Mouse (Mus musculus): ENCODE measurements around the gene Traf3ip3. TPM values are rescaled to one million over a fixed set of nuclear protein-coding genes. Genes with fewer than 3 reads are reported as not detected.

Traf3ip3 gene
- 1.0 and 2.1 TPM in 2 replicates for polyA plus RNA-seq (2012)

GRCm38 (mm10) chr1:193201383-193201778, at the start of gene Traf3ip3:
TSS of gene Traf3ip3 (minus strand) at chr1:193201703.
- TF ChIP-seq GATA1 (IDR thresholded peaks at IDR 0.05; ENCODE audit: low read length): no peak

- no peak for TF ChIP-seq GATA1 (IDR thresholded peaks at IDR 0.05; ENCODE audit: low read length)
Observed at GRCm38 (mm10) chr1:193250026-193250425, 48.5 kb upstream of the Traf3ip3 start.

DNA sequence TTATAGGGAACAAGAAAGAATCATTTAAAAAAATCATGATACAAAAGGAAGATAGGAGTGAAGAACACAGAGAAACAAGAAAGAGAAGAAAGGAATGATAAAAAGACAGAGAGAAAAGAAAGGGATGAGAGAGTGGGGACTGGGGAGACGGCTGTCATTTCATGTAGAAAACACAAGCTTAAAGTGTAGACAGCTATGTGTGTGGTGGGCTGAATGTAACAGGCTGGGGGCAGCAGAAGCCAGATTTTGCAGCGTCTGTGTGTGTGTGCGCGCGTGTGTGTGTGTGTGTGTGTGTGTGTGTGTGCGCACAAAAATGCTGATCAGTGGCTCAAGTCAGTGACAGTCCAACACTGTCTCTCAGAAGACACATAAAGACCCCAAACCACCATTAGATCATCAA, 42.7 kb upstream of the Traf3ip3 start:
- no peak for TF ChIP-seq GATA1 (IDR thresholded peaks at IDR 0.05; ENCODE audit: low read length)

DNA sequence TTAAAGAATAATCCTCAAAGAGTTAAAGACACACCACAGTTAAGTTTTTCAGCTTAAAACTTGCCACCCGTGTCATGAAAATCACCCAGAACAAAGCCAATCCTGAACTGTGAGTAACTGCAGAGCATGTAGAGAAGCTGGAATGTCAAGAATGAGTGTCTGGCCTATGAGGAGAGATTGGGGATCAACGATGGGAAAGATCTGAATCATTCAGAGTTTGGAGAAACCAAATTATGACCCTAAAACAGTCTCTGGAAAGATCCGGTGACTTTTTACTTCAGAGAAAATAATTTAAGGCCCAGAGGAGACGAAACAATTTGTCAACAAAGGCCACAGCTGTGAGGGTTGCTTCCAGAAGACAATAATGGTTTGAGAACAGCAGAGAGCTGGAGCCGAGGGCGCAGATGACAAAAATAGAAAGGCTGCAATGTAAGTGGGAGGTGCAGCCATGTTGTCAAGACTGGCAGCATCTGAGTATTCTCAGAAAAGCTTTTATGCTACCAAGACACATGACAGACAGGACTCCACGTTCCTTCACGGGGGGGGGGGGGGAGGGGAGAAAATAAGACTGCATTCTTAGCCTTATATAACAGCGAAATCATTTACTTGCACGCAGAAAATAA, 42.2 kb upstream of the Traf3ip3 start:
- no peak for TF ChIP-seq GATA1 (IDR thresholded peaks at IDR 0.05; ENCODE audit: low read length)

DNA sequence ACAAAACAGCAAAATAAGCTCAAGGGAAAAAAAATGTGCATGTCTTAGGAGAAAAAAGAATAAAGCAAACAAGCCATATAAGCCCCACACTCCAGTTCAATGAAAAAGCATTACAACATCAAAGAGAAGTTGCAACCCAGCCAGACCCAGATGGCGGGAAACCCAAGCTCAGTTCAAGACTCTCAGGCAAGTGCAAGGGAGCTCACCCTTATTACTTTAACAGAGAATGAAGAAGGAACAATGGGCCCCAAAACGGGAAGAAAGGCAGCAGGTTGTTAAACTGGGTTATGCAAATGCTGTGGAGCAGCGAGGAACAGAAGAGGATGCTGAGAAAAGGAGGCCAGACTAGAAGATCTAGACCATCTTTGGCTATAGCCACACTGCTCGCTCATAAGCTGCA, 41.4 kb upstream of the Traf3ip3 start:
- TF ChIP-seq GATA1 (IDR thresholded peaks at IDR 0.05; ENCODE audit: low read length): no peak

DNA sequence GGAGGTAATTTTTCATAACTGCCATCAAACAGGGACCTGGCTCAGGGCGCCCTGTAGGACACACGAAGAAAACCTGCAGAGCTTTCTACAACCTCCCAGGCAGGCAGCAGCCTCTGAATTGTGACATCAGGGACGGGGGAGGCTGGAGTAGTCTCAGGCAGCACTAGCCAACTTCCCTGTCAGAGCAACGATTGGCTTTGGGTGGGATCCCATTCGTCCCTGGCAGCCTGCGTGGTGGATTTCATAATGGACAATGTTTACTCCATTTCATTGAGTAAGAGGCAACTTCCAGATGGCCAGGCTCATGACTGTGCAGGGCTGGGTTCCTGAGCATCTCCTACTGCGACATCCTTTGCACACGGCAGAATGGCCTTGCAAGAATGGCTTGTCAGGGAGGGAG, 40.7 kb upstream of the Traf3ip3 start:
- TF ChIP-seq GATA1 (IDR thresholded peaks at IDR 0.05; ENCODE audit: low read length): no peak

DNA sequence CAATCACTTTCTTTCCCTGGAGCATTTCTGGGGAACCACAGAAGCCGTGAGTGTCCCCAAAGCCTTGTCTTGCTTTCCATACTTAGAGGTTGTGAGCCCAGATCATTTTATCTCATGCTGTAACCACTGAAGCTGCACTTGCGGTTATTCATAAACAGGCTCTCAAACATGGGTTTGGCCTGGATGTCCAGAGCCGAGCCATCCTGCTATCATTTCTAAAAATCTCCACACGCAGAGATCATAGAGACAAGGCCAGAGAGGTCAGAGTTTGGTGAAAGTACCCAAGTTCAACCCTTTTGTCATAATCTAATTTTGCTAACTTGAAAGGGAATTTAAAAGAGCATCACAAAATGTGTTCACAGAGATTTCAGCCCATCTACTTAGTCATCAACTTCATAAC, 39.9 kb upstream of the Traf3ip3 start:
- no peak for TF ChIP-seq GATA1 (IDR thresholded peaks at IDR 0.05; ENCODE audit: low read length)

- TF ChIP-seq GATA1 (IDR thresholded peaks at IDR 0.05; ENCODE audit: low read length): no peak
Observed at GRCm38 (mm10) chr1:193238426-193238825, 36.9 kb upstream of the Traf3ip3 start.

DNA sequence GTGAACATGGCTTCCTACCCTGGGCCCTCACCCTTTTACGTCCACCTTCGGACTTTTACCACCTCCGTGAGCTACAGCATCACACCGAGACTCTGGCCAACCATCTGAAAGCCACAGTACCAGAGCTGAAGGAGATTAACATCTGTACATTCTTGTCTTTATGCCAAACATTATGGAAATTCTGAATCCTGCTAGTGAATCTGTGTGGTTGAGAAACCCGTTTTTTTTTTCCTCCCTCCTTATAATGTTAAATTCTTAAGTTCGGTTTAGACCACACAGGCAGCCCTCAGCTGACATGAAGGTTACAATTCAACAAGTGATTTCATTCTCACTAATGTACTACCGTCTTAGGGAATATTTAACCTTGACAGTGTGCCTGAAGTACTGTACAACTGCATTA, 33.4 kb upstream of the Traf3ip3 start:
- TF ChIP-seq GATA1 (IDR thresholded peaks at IDR 0.05; ENCODE audit: low read length): no peak

DNA sequence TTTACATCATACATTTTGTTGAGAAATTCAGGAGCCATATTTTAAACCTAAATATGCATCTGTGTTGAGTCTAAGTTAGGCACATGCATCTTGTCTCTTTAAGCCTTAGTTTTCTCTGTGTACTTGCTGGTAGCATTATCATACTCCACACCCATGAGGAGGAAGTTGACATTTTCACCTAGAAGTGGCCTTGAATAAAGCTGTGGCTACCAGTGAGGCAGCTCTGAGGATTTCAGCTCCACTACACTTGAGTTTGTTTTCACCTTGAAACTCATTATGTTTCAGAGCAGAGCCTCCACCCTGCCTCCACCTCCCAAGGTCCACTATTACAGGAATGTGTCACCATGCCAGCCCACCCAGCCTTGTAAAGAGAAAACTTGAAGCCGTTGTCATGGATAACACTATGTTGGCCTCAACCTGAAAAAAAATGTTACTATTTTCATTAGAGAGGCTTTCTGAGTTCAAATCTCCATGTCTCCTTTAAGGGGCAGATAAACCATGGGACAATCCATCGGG, 32.7 kb upstream of the Traf3ip3 start:
- TF ChIP-seq GATA1 (IDR thresholded peaks at IDR 0.05; ENCODE audit: low read length): no peak

GRCm38 (mm10) chr1:193232732-193233131, 31.2 kb upstream of the Traf3ip3 start:
- TF ChIP-seq GATA1 (IDR thresholded peaks at IDR 0.05; ENCODE audit: low read length): no peak

GRCm38 (mm10) chr1:193230935-193231334, 29.4 kb upstream of the Traf3ip3 start:
- TF ChIP-seq GATA1 (IDR thresholded peaks at IDR 0.05; ENCODE audit: low read length): no peak

DNA sequence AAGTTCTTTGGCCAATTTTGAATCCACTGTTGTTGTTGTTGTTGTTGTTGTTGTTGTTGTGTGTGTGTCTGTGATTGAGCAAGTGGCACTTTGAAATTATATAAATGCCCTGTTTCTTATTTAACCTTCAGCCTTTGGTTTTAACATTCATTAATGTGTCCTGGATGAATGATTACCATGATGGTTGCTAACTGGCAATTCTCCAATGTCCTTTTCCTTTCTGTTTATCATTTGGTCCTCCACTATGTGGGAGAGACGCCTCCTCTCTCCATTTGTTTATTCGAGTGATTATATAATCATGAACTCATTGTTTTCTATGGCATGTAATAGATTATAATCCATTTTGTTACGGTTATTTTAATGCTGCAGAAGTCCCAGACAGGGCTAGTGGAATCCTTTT, 29.0 kb upstream of the Traf3ip3 start:
- TF ChIP-seq GATA1 (IDR thresholded peaks at IDR 0.05; ENCODE audit: low read length): no peak

- TF ChIP-seq GATA1 (IDR thresholded peaks at IDR 0.05; ENCODE audit: low read length): no peak
Observed at GRCm38 (mm10) chr1:193229570-193229969, 28.1 kb upstream of the Traf3ip3 start.

GRCm38 (mm10) chr1:193227537-193227936, 26.0 kb upstream of the Traf3ip3 start:
- TF ChIP-seq GATA1 (IDR thresholded peaks at IDR 0.05; ENCODE audit: low read length): no peak

DNA sequence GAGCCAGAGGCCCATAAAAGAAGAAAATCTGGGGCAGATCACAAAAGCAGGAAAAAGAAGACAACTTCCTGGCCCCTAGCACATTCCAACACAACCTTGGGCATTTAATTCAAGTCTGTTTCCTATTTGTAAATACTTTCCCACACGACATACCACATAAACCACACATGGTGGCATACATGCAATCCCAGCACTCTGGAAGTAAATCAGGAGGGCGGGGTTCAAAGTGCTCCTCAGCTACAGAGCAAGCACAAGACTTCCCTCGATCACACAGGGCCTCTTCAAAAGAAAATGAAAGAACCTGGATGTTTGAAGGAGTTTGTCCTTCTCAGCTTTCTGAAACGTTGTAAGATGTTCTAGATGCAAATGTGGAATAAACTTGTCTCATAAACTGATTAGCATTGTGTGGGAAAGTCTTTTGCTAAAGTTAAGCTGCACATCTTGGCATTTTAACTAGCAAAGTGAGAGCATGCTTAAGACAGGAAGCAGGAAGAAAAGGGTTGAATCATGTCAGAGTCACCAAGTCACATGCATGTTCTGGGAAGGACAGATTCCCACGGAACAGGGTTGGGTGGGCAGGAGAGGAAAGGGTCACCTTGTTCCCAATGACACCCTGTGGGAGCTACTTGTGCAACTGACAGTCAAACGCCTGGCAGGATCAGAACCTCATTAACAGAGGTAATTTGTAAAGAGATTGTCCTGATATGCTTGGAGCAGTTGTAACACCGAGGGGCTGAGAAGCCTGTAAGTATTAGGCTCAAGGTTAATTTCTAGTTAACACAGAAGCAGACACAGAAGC, 25.4 kb upstream of the Traf3ip3 start:
- TF ChIP-seq GATA1 (IDR thresholded peaks at IDR 0.05; ENCODE audit: low read length): no peak

DNA sequence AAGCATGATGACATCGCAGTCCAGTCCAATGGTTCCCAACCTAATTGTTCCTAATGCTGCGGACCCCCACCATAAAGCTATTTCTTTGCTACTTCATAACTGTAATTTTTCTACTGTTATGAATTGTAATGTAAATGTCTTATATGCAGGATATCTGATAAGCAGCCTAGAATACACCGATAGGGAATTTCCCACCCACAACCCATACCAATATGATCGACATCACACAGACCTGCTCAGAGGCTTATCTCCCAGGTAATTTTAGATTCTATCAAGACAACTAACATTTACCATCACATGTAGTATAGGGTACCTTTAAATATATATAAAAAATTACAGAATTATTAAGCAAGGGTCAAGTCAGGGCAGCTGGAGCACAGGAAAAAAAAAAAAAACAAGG, 24.6 kb upstream of the Traf3ip3 start:
- TF ChIP-seq GATA1 (IDR thresholded peaks at IDR 0.05; ENCODE audit: low read length): no peak

Measured in G1E-ER4 (cell line).